Mouse (Mus musculus): Measurements from ENCODE around the gene Npepl1.

- no peak for TF ChIP-seq CTCF (conservative IDR thresholded peaks at IDR 0.05 in 1 of 2, IDR thresholded peaks at IDR 0.05 in 1 of 2; ENCODE audit: low read depth in 2 of 2, low read length in 2 of 2)
- TF ChIP-seq EP300 (IDR thresholded peaks at IDR 0.05; ENCODE audit: low read length), result no peak
- no peak for TF ChIP-seq POLR2A (IDR thresholded peaks at IDR 0.05; ENCODE audit: low read depth, low read length)
- no peak for TF ChIP-seq MAZ (IDR thresholded peaks at IDR 0.05; ENCODE audit: low read depth, low read length)
- no peak for TF ChIP-seq GABPA (IDR thresholded peaks at IDR 0.05; ENCODE audit: insufficient replicate concordance, low read depth, low read length)
- no peak for TF ChIP-seq ZKSCAN1 (IDR thresholded peaks at IDR 0.05; ENCODE audit: borderline replicate concordance, low read depth, low read length)
- no peak for TF ChIP-seq MYC (IDR thresholded peaks at IDR 0.05; ENCODE audit: low read depth, low read length)
Observed at GRCm38 (mm10) chr2:174063074-174063473, 47.1 kb upstream of the Npepl1 start.
